Mouse (Mus musculus): ENCODE results near the gene Foxi1.

The Foxi1 gene

GRCm38 (mm10) chr11:34207989-34208388, at the start of gene Foxi1:
Foxi1 (minus strand) TSS chr11:34208089.
- no peak for DNase-seq (ENCODE audit: low read depth, low spot score)

- no peak for DNase-seq (ENCODE audit: low read depth, low spot score)
Measured at GRCm38 (mm10) chr11:34242979-34243378, 35.1 kb upstream of the Foxi1 start.

GRCm38 (mm10) chr11:34240252-34240651, 32.4 kb upstream of the Foxi1 start:
- no peak for DNase-seq (ENCODE audit: low read depth, low spot score)

GRCm38 (mm10) chr11:34239691-34240090, 31.8 kb upstream of the Foxi1 start:
- no peak for DNase-seq (ENCODE audit: low read depth, low spot score)

- DNase-seq (ENCODE audit: low read depth, low spot score): no peak
Measured at GRCm38 (mm10) chr11:34236885-34237284, 29.0 kb upstream of the Foxi1 start.

- peak; percentile 55 for DNase-seq (ENCODE audit: low read depth, low spot score)
Measured at GRCm38 (mm10) chr11:34236091-34236759, 28.3 kb upstream of the Foxi1 start.

- DNase-seq (ENCODE audit: low read depth, low spot score): peak; percentile 47
Measured at GRCm38 (mm10) chr11:34228758-34229364, 21.0 kb upstream of the Foxi1 start.

GRCm38 (mm10) chr11:34227180-34227579, 19.3 kb upstream of the Foxi1 start:
- peak; percentile 31 for DNase-seq (ENCODE audit: low read depth, low spot score)

- peak; percentile 49 for DNase-seq (ENCODE audit: low read depth, low spot score)
Measured at GRCm38 (mm10) chr11:34220596-34220995, 12.7 kb upstream of the Foxi1 start.

GRCm38 (mm10) chr11:34212853-34213252, 5.0 kb upstream of the Foxi1 start:
- DNase-seq (ENCODE audit: low read depth, low spot score): peak; percentile 72

GRCm38 (mm10) chr11:34202769-34203168, 5.1 kb downstream of the Foxi1 start:
- no peak for DNase-seq (ENCODE audit: low read depth, low spot score)

GRCm38 (mm10) chr11:34195142-34195541, 12.7 kb downstream of the Foxi1 start:
- no peak for DNase-seq (ENCODE audit: low read depth, low spot score)

GRCm38 (mm10) chr11:34194158-34194941, 13.5 kb downstream of the Foxi1 start:
- DNase-seq (ENCODE audit: low read depth, low spot score): peak; percentile 35

- no peak for DNase-seq (ENCODE audit: low read depth, low spot score)
Measured at GRCm38 (mm10) chr11:34193658-34194057, 14.2 kb downstream of the Foxi1 start.

GRCm38 (mm10) chr11:34184266-34184665, 23.6 kb downstream of the Foxi1 start:
- no peak for DNase-seq (ENCODE audit: low read depth, low spot score)

GRCm38 (mm10) chr11:34181214-34182117, 26.4 kb downstream of the Foxi1 start:
- DNase-seq (ENCODE audit: low read depth, low spot score): no peak

- DNase-seq (ENCODE audit: low read depth, low spot score): no peak
Measured at GRCm38 (mm10) chr11:34178752-34179151, 29.1 kb downstream of the Foxi1 start.

GRCm38 (mm10) chr11:34176371-34176770, 31.5 kb downstream of the Foxi1 start:
- DNase-seq (ENCODE audit: low read depth, low spot score): no peak

- DNase-seq (ENCODE audit: low read depth, low spot score): no peak
Measured at GRCm38 (mm10) chr11:34171221-34171620, 36.7 kb downstream of the Foxi1 start.

GRCm38 (mm10) chr11:34169464-34169894, 38.4 kb downstream of the Foxi1 start:
- no peak for DNase-seq (ENCODE audit: low read depth, low spot score)

GRCm38 (mm10) chr11:34166392-34166791, 41.5 kb downstream of the Foxi1 start:
- DNase-seq (ENCODE audit: low read depth, low spot score): no peak

All from A20 (cell line).